Mouse (Mus musculus): ENCODE measurements around the gene Oxld1. TPM values are rescaled to one million over a fixed set of nuclear protein-coding genes. Genes with fewer than 3 reads are reported as not detected.

Oxld1 gene
- polyA plus RNA-seq, 1 experiment from 2014 or later: 17.6 TPM

GRCm38 (mm10) chr11:120485251-120485650, 27.4 kb upstream of the Oxld1 start:
- peaks cover 8% of the 10 kb centered on the region; the same call in 1 of the 2 replicates for H3K4me1 ChIP-seq (replicated peaks; ENCODE audit: control insufficient read depth, insufficient read depth, low read length)
- H3K4me3 ChIP-seq (ENCODE audit: low read depth, low read length): peak overlapping the region; percentile 98
- no peak for TF ChIP-seq CTCF (IDR thresholded peaks at IDR 0.05; ENCODE audit: low read depth)
- H3K27ac ChIP-seq (ENCODE audit: low read depth, low read length): peak overlapping the region; percentile 77
- H3K27me3 ChIP-seq (replicated peaks; ENCODE audit: control insufficient read depth, insufficient read depth, low read length): no peaks in the 10 kb centered on the region
- peak overlapping the region; percentile 82 for H3K9ac ChIP-seq (ENCODE audit: low read depth, low read length)
- H3K9me3 ChIP-seq (ENCODE audit: control insufficient read depth): no peaks in the 10 kb centered on the region
- 3% methylated on average over 10 of the region's 10 CpGs for WGBS
- peaks cover 58% of the 10 kb centered on the region for H3K36me3 ChIP-seq (ENCODE audit: control insufficient read depth, insufficient read depth)
- H3K4me2 ChIP-seq (replicated peaks; ENCODE audit: low read depth): peak overlapping the region; percentile 84
- ATAC-seq: no peak

DNA sequence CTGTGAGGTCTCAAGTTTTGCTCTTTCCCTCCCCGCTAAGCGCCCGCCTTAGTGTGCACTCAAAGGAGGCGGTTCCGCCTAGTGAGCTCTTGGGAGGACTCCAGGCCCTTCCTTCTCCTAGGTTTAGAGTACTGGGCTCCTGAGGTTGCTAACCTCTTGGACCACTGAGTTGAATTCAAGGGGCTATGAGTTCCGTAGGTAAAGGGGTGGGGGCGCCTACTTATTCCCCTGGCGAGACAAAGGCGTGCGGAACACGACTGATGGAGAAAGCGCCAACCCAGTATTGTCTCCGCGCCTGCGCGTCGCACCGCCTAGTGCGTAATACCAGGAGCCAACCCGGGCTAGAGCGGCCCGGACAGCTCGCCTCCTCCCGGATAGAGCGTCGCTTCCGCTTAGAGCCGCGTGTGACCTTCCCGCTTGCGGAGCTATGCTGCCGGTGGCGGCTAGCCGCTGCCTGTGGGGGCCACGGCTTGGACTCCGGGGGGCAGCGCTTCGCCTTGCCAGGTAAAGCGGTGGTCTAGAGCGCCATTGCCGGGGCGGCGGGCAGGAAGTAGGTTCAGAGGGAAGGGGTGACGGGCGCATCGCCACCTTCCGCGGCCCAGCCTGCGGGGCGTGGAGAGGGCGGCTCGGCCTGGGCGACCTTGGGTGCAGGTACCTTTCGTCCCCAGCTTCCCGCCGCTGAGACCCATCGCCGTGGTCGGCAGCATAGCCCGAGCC, 26.6 kb upstream of the Oxld1 start, which contains the start of gene Mrpl12:
Mrpl12 (plus strand) TSS at position 349 of the 717 bp plus-strand sequence.
- TF ChIP-seq CTCF (IDR thresholded peaks at IDR 0.05; ENCODE audit: low read depth): 0 out of 2 replicates have a peak, but pooled peaks have one; percentile 24
- H3K4me1 ChIP-seq (replicated peaks; ENCODE audit: control insufficient read depth, insufficient read depth, low read length): no peaks in the 10 kb centered on the region; the same call in 1 of the 2 replicates
- peak within 1 kb of the TSS; percentile 77 for H3K27ac ChIP-seq (ENCODE audit: low read depth, low read length)
- H3K4me3 ChIP-seq (ENCODE audit: low read depth, low read length): peak within 1 kb of the TSS; percentile 98
- H3K4me2 ChIP-seq (replicated peaks; ENCODE audit: low read depth): peak within 1 kb of the TSS; percentile 84
- ATAC-seq: peak; percentile 77
- peaks cover 64% of the 10 kb centered on the region for H3K36me3 ChIP-seq (ENCODE audit: control insufficient read depth, insufficient read depth)
- WGBS: under 1% methylated on average over 60 of the region's 60 CpGs
- no peaks in the 10 kb centered on the region for H3K9me3 ChIP-seq (ENCODE audit: control insufficient read depth)
- peak within 1 kb of the TSS; percentile 82 for H3K9ac ChIP-seq (ENCODE audit: low read depth, low read length)
- H3K27me3 ChIP-seq (replicated peaks; ENCODE audit: control insufficient read depth, insufficient read depth, low read length): no peaks in the 10 kb centered on the region

DNA sequence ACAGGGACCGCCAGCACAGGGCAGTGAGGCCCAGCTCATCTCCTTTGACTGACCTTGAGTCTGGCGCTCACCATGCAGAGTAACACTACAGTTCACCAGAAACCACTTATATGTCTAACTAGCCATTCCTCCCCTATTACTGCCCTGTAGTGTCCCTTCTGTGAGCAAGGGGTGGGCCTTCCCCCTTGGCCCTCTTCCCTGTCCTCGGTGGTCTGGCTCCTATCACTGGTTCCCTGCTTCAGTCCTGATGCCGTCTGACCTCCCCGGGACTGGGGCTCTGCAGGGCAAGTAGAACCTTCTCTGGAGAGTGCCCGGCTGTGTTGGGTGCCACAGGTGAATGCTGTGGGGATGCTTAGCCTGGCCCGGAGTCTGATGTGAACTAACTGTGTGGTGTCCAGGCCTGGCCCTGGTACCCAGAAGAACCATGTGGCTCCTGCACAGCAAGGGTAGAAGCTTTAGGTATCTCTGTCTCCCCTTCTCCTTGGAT, 25.6 kb upstream of the Oxld1 start:
- WGBS: 86% methylated on average over 7 of the region's 7 CpGs
- H3K36me3 ChIP-seq (ENCODE audit: control insufficient read depth, insufficient read depth): peaks cover 71% of the 10 kb centered on the region
- H3K27ac ChIP-seq (ENCODE audit: low read depth, low read length): no peak overlapping the region
- H3K9ac ChIP-seq (ENCODE audit: low read depth, low read length): no peak overlapping the region
- no peak for ATAC-seq
- no peaks in the 10 kb centered on the region; the same call in 1 of the 2 replicates for H3K4me1 ChIP-seq (replicated peaks; ENCODE audit: control insufficient read depth, insufficient read depth, low read length)
- peak overlapping the region; percentile 84; the same call in 1 of the 2 replicates for H3K4me2 ChIP-seq (replicated peaks; ENCODE audit: low read depth)
- H3K27me3 ChIP-seq (replicated peaks; ENCODE audit: control insufficient read depth, insufficient read depth, low read length): no peaks in the 10 kb centered on the region
- no peak overlapping the region for H3K4me3 ChIP-seq (ENCODE audit: low read depth, low read length)
- H3K9me3 ChIP-seq (ENCODE audit: control insufficient read depth): no peaks in the 10 kb centered on the region
- TF ChIP-seq CTCF (IDR thresholded peaks at IDR 0.05; ENCODE audit: low read depth): no peak

DNA sequence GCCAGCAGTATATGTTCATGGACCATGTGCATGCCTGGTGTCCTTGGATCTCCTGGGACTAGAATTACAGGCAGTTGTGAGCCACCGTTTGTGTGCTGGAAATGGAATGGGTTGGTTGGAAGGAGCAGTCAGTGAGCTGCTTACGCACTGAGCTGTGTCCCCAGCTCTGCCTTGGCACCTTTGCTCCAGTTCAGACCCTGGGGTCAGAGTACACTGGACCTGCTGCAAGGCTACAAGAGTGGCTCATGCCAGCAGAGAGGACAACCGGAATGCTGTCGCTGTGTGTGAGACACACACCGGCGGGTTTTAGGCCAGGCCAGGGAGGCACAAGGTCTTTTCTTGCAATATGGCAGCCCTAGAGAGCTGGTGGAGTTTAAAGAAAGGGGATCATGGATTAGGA, 14.2 kb upstream of the Oxld1 start:
- no peak for TF ChIP-seq CTCF (IDR thresholded peaks at IDR 0.05; ENCODE audit: low read depth)
- ATAC-seq: no peak
- Histone ChIP-seq H3K9me3 (ENCODE audit: control insufficient read depth) (no peaks in the 10 kb centered on the region), H3K27me3 (replicated peaks; ENCODE audit: control insufficient read depth, insufficient read depth, low read length) (no peaks in the 10 kb centered on the region), H3K9ac (ENCODE audit: low read depth, low read length) (no peak overlapping the region), H3K4me3 (ENCODE audit: low read depth, low read length) (no peak overlapping the region), H3K36me3 (ENCODE audit: control insufficient read depth, insufficient read depth) (peaks cover 70% of the 10 kb centered on the region), H3K4me2 (replicated peaks; ENCODE audit: low read depth) (no peak overlapping the region), H3K27ac (ENCODE audit: low read depth, low read length) (no peak overlapping the region), H3K4me1 (replicated peaks; ENCODE audit: control insufficient read depth, insufficient read depth, low read length) (0 out of 2 replicates have a peak, but pooled peaks cover 6% of the 10 kb centered on the region)
- 96% methylated on average over 6 of the region's 6 CpGs for WGBS

DNA sequence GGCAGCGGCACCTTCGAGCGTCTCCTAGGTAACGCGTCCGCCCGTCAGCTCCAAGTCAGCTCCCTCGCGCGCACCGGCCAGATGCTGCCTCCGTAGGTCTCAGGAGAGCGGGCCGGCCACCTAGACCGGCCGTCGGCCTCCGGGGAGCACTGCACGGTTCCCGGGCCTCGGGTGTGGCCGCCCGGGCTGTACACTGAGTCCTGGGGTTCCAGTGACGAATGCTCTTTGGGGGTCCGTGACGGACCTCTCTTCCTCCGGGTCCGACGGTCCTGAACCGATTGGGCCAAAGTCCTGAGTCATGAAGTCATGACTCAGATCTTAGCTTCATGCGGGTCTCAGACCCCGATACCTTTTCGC, 9.8 kb upstream of the Oxld1 start:
- Histone ChIP-seq H3K36me3 (ENCODE audit: control insufficient read depth, insufficient read depth) (peaks cover 41% of the 10 kb centered on the region), H3K9ac (ENCODE audit: low read depth, low read length) (peak overlapping the region; percentile 89), H3K4me3 (ENCODE audit: low read depth, low read length) (peak overlapping the region; percentile 97), H3K27me3 (replicated peaks; ENCODE audit: control insufficient read depth, insufficient read depth, low read length) (no peaks in the 10 kb centered on the region), H3K9me3 (ENCODE audit: control insufficient read depth) (no peaks in the 10 kb centered on the region), H3K4me2 (replicated peaks; ENCODE audit: low read depth) (peak overlapping the region; percentile 89), H3K4me1 (replicated peaks; ENCODE audit: control insufficient read depth, insufficient read depth, low read length) (peaks cover 9% of the 10 kb centered on the region; the same call in 1 of the 2 replicates), H3K27ac (ENCODE audit: low read depth, low read length) (peak overlapping the region; percentile 66)
- 0% methylated on average over 33 of the region's 33 CpGs for WGBS
- TF ChIP-seq CTCF (IDR thresholded peaks at IDR 0.05; ENCODE audit: low read depth): no peak
- ATAC-seq: peak; percentile 61; the same call in 1 of the 2 replicates

DNA sequence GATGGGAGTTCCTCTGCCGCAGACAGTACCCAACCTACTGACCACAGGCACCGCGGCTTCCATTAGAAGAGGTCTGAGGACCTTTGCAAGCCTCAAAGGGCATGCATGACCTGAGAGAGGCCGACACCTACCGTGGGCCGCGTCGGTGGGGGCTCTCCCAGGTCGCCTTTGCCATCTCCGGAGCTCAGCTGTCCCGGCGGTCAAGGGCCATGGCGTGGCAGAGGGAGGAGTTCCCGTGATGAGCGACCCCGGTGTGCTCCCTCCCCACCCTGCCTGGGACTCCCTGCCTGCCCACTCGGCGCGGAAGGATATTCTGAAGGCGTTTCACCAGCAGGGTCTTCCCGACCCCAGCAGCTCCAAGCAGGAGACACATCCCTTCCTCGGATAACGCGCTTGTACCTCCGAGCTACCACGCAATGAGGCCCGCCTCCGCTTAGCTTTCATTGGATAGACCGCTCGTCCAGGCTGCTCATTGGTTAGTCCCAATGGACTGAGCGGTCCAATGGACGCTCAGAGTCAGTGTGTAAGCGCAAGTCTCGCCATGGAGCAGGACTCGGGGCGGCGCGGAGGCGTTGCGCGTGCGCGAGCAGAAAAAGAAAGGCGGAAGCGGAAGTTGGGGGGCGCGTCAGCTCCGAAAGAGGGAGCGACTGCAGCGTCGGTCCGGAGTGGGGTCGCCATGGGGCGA, 9.3 kb upstream of the Oxld1 start, which contains the start of gene Arl16:
Arl16 (minus strand) TSS at position 557 of the 685 bp plus-strand sequence.
- peak; percentile 100 for ATAC-seq
- peaks cover 41% of the 10 kb centered on the region for H3K36me3 ChIP-seq (ENCODE audit: control insufficient read depth, insufficient read depth)
- peaks cover 9% of the 10 kb centered on the region; the same call in 1 of the 2 replicates for H3K4me1 ChIP-seq (replicated peaks; ENCODE audit: control insufficient read depth, insufficient read depth, low read length)
- peak within 1 kb of the TSS; percentile 97 for H3K4me3 ChIP-seq (ENCODE audit: low read depth, low read length)
- peak within 1 kb of the TSS; percentile 66 for H3K27ac ChIP-seq (ENCODE audit: low read depth, low read length)
- peak within 1 kb of the TSS; percentile 89 for H3K9ac ChIP-seq (ENCODE audit: low read depth, low read length)
- no peaks in the 10 kb centered on the region for H3K9me3 ChIP-seq (ENCODE audit: control insufficient read depth)
- 0 out of 2 replicates have a peak, but pooled peaks have one; percentile 3 for TF ChIP-seq CTCF (IDR thresholded peaks at IDR 0.05; ENCODE audit: low read depth)
- peak within 1 kb of the TSS; percentile 89 for H3K4me2 ChIP-seq (replicated peaks; ENCODE audit: low read depth)
- under 1% methylated on average over 54 of the region's 54 CpGs for WGBS
- no peaks in the 10 kb centered on the region for H3K27me3 ChIP-seq (replicated peaks; ENCODE audit: control insufficient read depth, insufficient read depth, low read length)
